Mouse (Mus musculus) MEL (cell line): ENCODE data around the gene Stx4a. TPM values are rescaled to one million over a fixed set of nuclear protein-coding genes. Genes with fewer than 3 reads are reported as not detected.

Experiments
- DNase-seq: peaks from one replicate; pipeline ENCODE4 v3.0.0; 2011; ENCODE audit warnings: low read depth, low spot score
- H3K27ac ChIP-seq: 2 replicates; pipeline ENCODE4 v1.5.1; 2012; ENCODE audit warnings: low read depth, mild to moderate bottlenecking, control low read depth, low read length, moderate library complexity; ENCODE audit not compliant: control insufficient read depth
- H3K27me3 ChIP-seq, 2 experiments: fragments of 150-350 bp in 1 of 2; sonication (generic) in 1 of 2; 2 replicates each; pipeline ENCODE4 v1.6.1; 2012; ENCODE audit warnings: low read length in 2 of 2, mild to moderate bottlenecking in 2 of 2, improper control_type of control experiment in 1 of 2, moderate library complexity in 1 of 2; ENCODE audit not compliant: insufficient read depth in 2 of 2, control insufficient read depth in 1 of 2
- H3K36me3 ChIP-seq, 2 experiments: 2 replicates each; pipeline ENCODE4 v1.6.1; 2012 to 2014; ENCODE audit warnings: low read length in 2 of 2, improper control_type of control experiment in 1 of 2, inconsistent platforms in 1 of 2, mild to moderate bottlenecking in 1 of 2; ENCODE audit not compliant: insufficient read depth in 2 of 2, control insufficient read depth in 1 of 2
- H3K4me1 ChIP-seq, 2 experiments: fragments of 150-350 bp in 1 of 2; sonication (generic) in 1 of 2; 2 replicates each; pipeline ENCODE4 v1.6.1; 2012; ENCODE audit warnings: low read length in 2 of 2, improper control_type of control experiment in 1 of 2, mild to moderate bottlenecking in 1 of 2; ENCODE audit not compliant: insufficient read depth in 2 of 2, control insufficient read depth in 1 of 2
- H3K4me3 ChIP-seq, 2 experiments: fragments of 150-350 bp in 1 of 2; sonication (generic) in 1 of 2; 2 replicates each; pipeline ENCODE4 v1.5.1; 2012; ENCODE audit warnings: low read depth in 2 of 2, low read length in 2 of 2, mild to moderate bottlenecking in 2 of 2, moderate library complexity in 2 of 2, control low read depth in 1 of 2, improper control_type of control experiment in 1 of 2; ENCODE audit not compliant: control insufficient read depth in 1 of 2, insufficient read depth in 1 of 2
- H3K79me2 ChIP-seq: 2 replicates; pipeline ENCODE4 v1.6.1; 2012; ENCODE audit warnings: mild to moderate bottlenecking, low read length, moderate library complexity; ENCODE audit not compliant: control insufficient read depth, poor library complexity, insufficient read depth
- H3K9ac ChIP-seq: 2 replicates; pipeline ENCODE4 v1.6.1; 2012; ENCODE audit warnings: low read depth, mild to moderate bottlenecking, control low read depth, low read length, moderate library complexity; ENCODE audit not compliant: control insufficient read depth, poor library complexity, severe bottlenecking
- H3K9me3 ChIP-seq: fragments of 150-350 bp; sonication (generic); replicated peaks from 2 replicates; pipeline ENCODE4 v1.6.1; 2012; ENCODE audit warnings: mild to moderate bottlenecking, low read length, improper control_type of control experiment, moderate library complexity; ENCODE audit not compliant: insufficient read depth
- BHLHE40 ChIP-seq: IDR thresholded peaks from 2 replicates; pipeline ENCODE4 v1.6.1; 2012; ENCODE audit warnings: low read depth, mild to moderate bottlenecking, inconsistent platforms, low read length, improper control_type of control experiment, borderline replicate concordance
- CHD1 ChIP-seq: IDR thresholded peaks from 2 replicates; pipeline ENCODE4 v1.6.1; 2012; ENCODE audit warnings: low read depth, mild to moderate bottlenecking, inconsistent platforms, low read length, improper control_type of control experiment
- CTCF ChIP-seq, 3 experiments: IDR thresholded peaks in 2 of 3; conservative IDR thresholded peaks in 1 of 3; 2 replicates each; pipeline ENCODE4 v1.5.1; 2011 to 2012; ENCODE audit warnings: low read length in 3 of 3, low read depth in 2 of 3, mild to moderate bottlenecking in 2 of 3, improper control_type of control experiment in 1 of 3, inconsistent platforms in 1 of 3, mixed read lengths in 1 of 3, moderate library complexity in 1 of 3; ENCODE audit not compliant: control insufficient read depth in 1 of 3, insufficient read depth in 1 of 3, poor library complexity in 1 of 3, severe bottlenecking in 1 of 3
- E2F4 ChIP-seq: IDR thresholded peaks from 2 replicates; pipeline ENCODE4 v1.6.1; 2011; ENCODE audit warnings: low read depth, low read length, improper control_type of control experiment, borderline replicate concordance
- ELF1 ChIP-seq: IDR thresholded peaks from 2 replicates; pipeline ENCODE4 v1.6.1; 2014; ENCODE audit warnings: low read depth, mild to moderate bottlenecking, inconsistent platforms, low read length, improper control_type of control experiment, moderate library complexity
- EP300 ChIP-seq, 2 experiments: IDR thresholded peaks; 2 replicates each; pipeline ENCODE4 v1.6.1; 2011; ENCODE audit warnings: improper control_type of control experiment in 2 of 2, low read length in 2 of 2, low read depth in 1 of 2, mild to moderate bottlenecking in 1 of 2
- ETS1 ChIP-seq: IDR thresholded peaks from 2 replicates; pipeline ENCODE4 v1.6.1; 2012; ENCODE audit warnings: low read depth, mild to moderate bottlenecking, inconsistent platforms, low read length, improper control_type of control experiment, moderate library complexity
- GABPA ChIP-seq: IDR thresholded peaks from 2 replicates; pipeline ENCODE4 v1.6.1; 2012; ENCODE audit warnings: low read depth, mild to moderate bottlenecking, inconsistent platforms, low read length, improper control_type of control experiment, moderate library complexity
- GATA1 ChIP-seq: IDR thresholded peaks from 2 replicates; pipeline ENCODE4 v1.6.1; 2011; ENCODE audit warnings: low read depth, low read length, improper control_type of control experiment
- HCFC1 ChIP-seq: IDR thresholded peaks from 2 replicates; pipeline ENCODE4 v1.6.1; 2012; ENCODE audit warnings: low read depth, mild to moderate bottlenecking, inconsistent platforms, low read length, improper control_type of control experiment, moderate library complexity
- JUND ChIP-seq: IDR thresholded peaks from 2 replicates; pipeline ENCODE4 v1.6.1; 2011; ENCODE audit warnings: low read depth, mild to moderate bottlenecking, improper control_type of control experiment, low read length
- KAT2A ChIP-seq: conservative IDR thresholded peaks from 2 replicates; pipeline ENCODE4 v1.6.1; 2012; ENCODE audit warnings: low read depth, low read length, improper control_type of control experiment, inconsistent platforms
- MAFK ChIP-seq: IDR thresholded peaks from 2 replicates; pipeline ENCODE4 v1.6.1; 2011; ENCODE audit warnings: low read depth, mild to moderate bottlenecking, low read length, improper control_type of control experiment, borderline replicate concordance
- MAX ChIP-seq: IDR thresholded peaks from 2 replicates; pipeline ENCODE4 v1.6.1; 2011; ENCODE audit warnings: low read length, improper control_type of control experiment
- MAZ ChIP-seq: IDR thresholded peaks from 2 replicates; pipeline ENCODE4 v1.6.1; 2012; ENCODE audit warnings: low read depth, mild to moderate bottlenecking, inconsistent platforms, low read length, improper control_type of control experiment
- MEF2A ChIP-seq: IDR thresholded peaks from 2 replicates; pipeline ENCODE4 v1.6.1; 2014; ENCODE audit warnings: low read depth, mild to moderate bottlenecking, inconsistent platforms, low read length, improper control_type of control experiment; ENCODE audit not compliant: poor library complexity, insufficient replicate concordance, severe bottlenecking; ENCODE audit errors: extremely low read depth
- MXI1 ChIP-seq: IDR thresholded peaks from 2 replicates; pipeline ENCODE4 v1.6.1; 2011; ENCODE audit warnings: mild to moderate bottlenecking, low read depth, low read length, improper control_type of control experiment
- MYB ChIP-seq: IDR thresholded peaks from 2 replicates; pipeline ENCODE4 v1.6.1; 2011; ENCODE audit warnings: mild to moderate bottlenecking, low read depth, low read length, improper control_type of control experiment
- MYC ChIP-seq: IDR thresholded peaks from 2 replicates; pipeline ENCODE4 v1.6.1; 2011; ENCODE audit warnings: low read depth, mild to moderate bottlenecking, low read length, improper control_type of control experiment, moderate library complexity
- NELFE ChIP-seq: IDR thresholded peaks from 2 replicates; pipeline ENCODE4 v1.6.1; 2011; ENCODE audit warnings: low read depth, low read length, improper control_type of control experiment
- NRF1 ChIP-seq: IDR thresholded peaks from 2 replicates; pipeline ENCODE4 v1.6.1; 2014; ENCODE audit warnings: low read depth, mild to moderate bottlenecking, inconsistent platforms, low read length, improper control_type of control experiment, moderate library complexity; ENCODE audit not compliant: poor library complexity, insufficient read depth, severe bottlenecking
- POLR2A ChIP-seq, 2 experiments: IDR thresholded peaks; 2 replicates each; pipeline ENCODE4 v1.6.1; 2011 to 2012; ENCODE audit warnings: low read length in 2 of 2, mild to moderate bottlenecking in 2 of 2, control low read depth in 1 of 2, improper control_type of control experiment in 1 of 2, low read depth in 1 of 2, moderate library complexity in 1 of 2; ENCODE audit not compliant: control insufficient read depth in 1 of 2, insufficient read depth in 1 of 2, poor library complexity in 1 of 2
- POLR2AphosphoS2 ChIP-seq: IDR thresholded peaks from 2 replicates; pipeline ENCODE4 v1.6.1; 2011; ENCODE audit warnings: low read length, improper control_type of control experiment
- POLR2AphosphoS5 ChIP-seq: IDR thresholded peaks from 2 replicates; pipeline ENCODE4 v1.6.1; 2012; ENCODE audit warnings: low read depth, borderline replicate concordance, mild to moderate bottlenecking, inconsistent platforms, low read length, moderate library complexity, mixed read lengths
- RAD21 ChIP-seq: IDR thresholded peaks from 2 replicates; pipeline ENCODE4 v1.6.1; 2011; ENCODE audit warnings: mild to moderate bottlenecking, low read depth, low read length, improper control_type of control experiment
- RCOR1 ChIP-seq: IDR thresholded peaks from 2 replicates; pipeline ENCODE4 v1.6.1; 2012; ENCODE audit warnings: low read depth, mild to moderate bottlenecking, inconsistent platforms, low read length, improper control_type of control experiment
- SIN3A ChIP-seq: IDR thresholded peaks from 2 replicates; pipeline ENCODE4 v1.6.1; 2012; ENCODE audit warnings: low read length, improper control_type of control experiment, inconsistent platforms
- SMC3 ChIP-seq: IDR thresholded peaks from 2 replicates; pipeline ENCODE4 v1.6.1; 2011; ENCODE audit warnings: low read depth, low read length, improper control_type of control experiment
- TAL1 ChIP-seq: IDR thresholded peaks from 2 replicates; pipeline ENCODE4 v1.6.1; 2012; ENCODE audit warnings: mild to moderate bottlenecking, inconsistent platforms, low read length, moderate library complexity, mixed read lengths
- TBP ChIP-seq: IDR thresholded peaks from 2 replicates; pipeline ENCODE4 v1.8.0; 2011; ENCODE audit warnings: low read depth, low read length, improper control_type of control experiment
- TCF12 ChIP-seq: IDR thresholded peaks from 2 replicates; pipeline ENCODE4 v1.6.1; 2014; ENCODE audit warnings: low read depth, mild to moderate bottlenecking, inconsistent platforms, low read length, improper control_type of control experiment, moderate library complexity
- UBTF ChIP-seq: IDR thresholded peaks from 2 replicates; pipeline ENCODE4 v1.6.1; 2012; ENCODE audit warnings: low read depth, mild to moderate bottlenecking, inconsistent platforms, low read length, improper control_type of control experiment, moderate library complexity, borderline replicate concordance; ENCODE audit not compliant: insufficient read depth
- USF1 ChIP-seq: IDR thresholded peaks from 2 replicates; pipeline ENCODE4 v1.6.1; 2014; ENCODE audit warnings: low read depth, mild to moderate bottlenecking, inconsistent platforms, low read length, improper control_type of control experiment, moderate library complexity
- USF2 ChIP-seq, 2 experiments: IDR thresholded peaks; 2 replicates each; pipeline ENCODE4 v1.6.1; 2011 to 2012; ENCODE audit warnings: improper control_type of control experiment in 2 of 2, low read length in 2 of 2, borderline replicate concordance in 1 of 2, inconsistent platforms in 1 of 2, low read depth in 1 of 2, mild to moderate bottlenecking in 1 of 2; ENCODE audit not compliant: insufficient read depth in 1 of 2
- ZKSCAN1 ChIP-seq: IDR thresholded peaks from 2 replicates; pipeline ENCODE4 v1.6.1; 2012; ENCODE audit warnings: low read depth, mild to moderate bottlenecking, inconsistent platforms, low read length, improper control_type of control experiment, moderate library complexity
- ZMIZ1 ChIP-seq: IDR thresholded peaks from 2 replicates; pipeline ENCODE4 v1.6.1; 2012; ENCODE audit warnings: low read depth, mild to moderate bottlenecking, inconsistent platforms, low read length, improper control_type of control experiment, moderate library complexity
- ZNF384 ChIP-seq: IDR thresholded peaks from 2 replicates; pipeline ENCODE4 v1.6.1; 2012; ENCODE audit warnings: low read depth, mild to moderate bottlenecking, inconsistent platforms, low read length, improper control_type of control experiment
- polyA plus RNA-seq, 2 experiments: library from polyadenylated mRNA; stranded (reverse) in 1 of 2; unstranded in 1 of 2; fragments of >175 nt in 1 of 2; fragments of >200 nt in 1 of 2; gene quantifications; 2 replicates each; pipeline versions ENCODE4 v1.2.1 to v1.2.4; 2012; ENCODE audit warnings: low replicate concordance in 2 of 2, low read depth in 1 of 2; ENCODE audit not compliant: insufficient read length in 2 of 2, insufficient read depth in 1 of 2, missing spikeins in 1 of 2
- total RNA-seq: library from RNA; depleted of rRNA; stranded (reverse); fragments of 300-350 nt; gene quantifications from 2 replicates; pipeline ENCODE4 v1.2.3, GENCODE M21; 2012

The Stx4a gene
- total and polyA plus RNA-seq, 3 experiments = 47.8 to 121 TPM; not detected in 1

GRCm38 (mm10) chr7:127875627-127876001 is 51.5 kb downstream of the Stx4a start:
- peak; percentile 92 for DNase-seq
- Histone ChIP-seq H3K36me3 (peaks cover 0 to 20% of the 10 kb centered on the region in 2 experiments), H3K27ac (peak overlapping the region; percentile 85)
- TF ChIP-seq HCFC1 = peak; percentile 79
- TF ChIP-seq CHD1 = no peak
- peak; percentile 27 for TF ChIP-seq NELFE
- peak; percentile 98 for TF ChIP-seq MAZ
- TF ChIP-seq ZMIZ1 = no peak
- no peak for TF ChIP-seq MYB
- no peak for TF ChIP-seq MEF2A
- TF ChIP-seq MAFK = peak; percentile 31; the same call in 1 of the 2 replicates
- no peak for TF ChIP-seq ZNF384
- TF ChIP-seq BHLHE40 = no peak
- TF ChIP-seq JUND = no peak
- TF ChIP-seq MXI1 = peak; percentile 44; the same call in 1 of the 2 replicates
- no peak for TF ChIP-seq TAL1
- TF ChIP-seq GATA1 = no peak
- TF ChIP-seq KAT2A = no peak
- TF ChIP-seq TBP = 0 out of 2 replicates have a peak, but pooled peaks have one; percentile 45
- TF ChIP-seq GABPA = 0 out of 2 replicates have a peak, but pooled peaks have one; percentile 43
- peak; percentile 63 for TF ChIP-seq ELF1
- TF ChIP-seq CTCF (IDR thresholded peaks at IDR 0.05 in 2 of 3, conservative IDR thresholded peaks at IDR 0.05 in 1 of 3; ENCODE audit: control insufficient read depth in 1 of 3, insufficient read depth in 1 of 3, low read depth in 2 of 3, low read length in 3 of 3, poor library complexity in 1 of 3, severe bottlenecking in 1 of 3) = no peak
- TF ChIP-seq RCOR1 = no peak
- TF ChIP-seq USF1 = no peak
- TF ChIP-seq ETS1 = 0 out of 2 replicates have a peak, but pooled peaks have one; percentile 15
- TF ChIP-seq RAD21 = no peak
- TF ChIP-seq ZKSCAN1 = no peak
- TF ChIP-seq UBTF = no peak
- peak; percentile 17; the same call in 1 of the 2 replicates for TF ChIP-seq TCF12
- no peak for TF ChIP-seq POLR2A (IDR thresholded peaks at IDR 0.05; ENCODE audit: control insufficient read depth in 1 of 2, insufficient read depth in 1 of 2, low read depth in 1 of 2, low read length in 2 of 2, poor library complexity in 1 of 2)
- no peak; the same call in 1 of the 2 replicates for TF ChIP-seq SMC3
- no peak for TF ChIP-seq POLR2AphosphoS5
- TF ChIP-seq EP300 (IDR thresholded peaks at IDR 0.05; ENCODE audit: low read depth in 1 of 2, low read length in 2 of 2) = peak in 1 of 2 experiments; percentile 31; a peak in 2 of 4 replicates
- peak; percentile 24; the same call in 1 of the 2 replicates for TF ChIP-seq POLR2AphosphoS2
- TF ChIP-seq SIN3A = peak; percentile 98
- no peak; the same call in 1 of the 2 replicates for TF ChIP-seq NRF1
- TF ChIP-seq MAX = peak; percentile 48; the same call in 1 of the 2 replicates
- no peak for TF ChIP-seq E2F4
- no peak for TF ChIP-seq MYC
- TF ChIP-seq USF2 (IDR thresholded peaks at IDR 0.05; ENCODE audit: borderline replicate concordance in 1 of 2, insufficient read depth in 1 of 2, low read depth in 1 of 2, low read length in 2 of 2) = no peak

More at GRCm38 (mm10) chr7:127875627-127876001, 51.5 kb downstream of the Stx4a start:
- no peaks in the 10 kb centered on the region for H3K9me3 ChIP-seq
- H3K27me3 ChIP-seq = no peaks in the 10 kb centered on the region
- H3K4me1 ChIP-seq = peaks cover 0 to 17% of the 10 kb centered on the region in 2 experiments; a peak in 3 of 4 replicates
- peaks cover 57% of the 10 kb centered on the region for H3K79me2 ChIP-seq
- peak overlapping the region; percentile 90 for H3K9ac ChIP-seq
- peak overlapping the region; percentile 81 to 86 for H3K4me3 ChIP-seq
